In genomic region chr16:32660557-32661321, GRCm38 (mm10) we compare ENCODE assay signal across 7 mouse cellular contexts. TPM values are rescaled to one million over a fixed set of nuclear protein-coding genes. Genes with fewer than 3 reads are reported as not detected.
A peak's percentile ranks its signal among the peaks of the same experiment; 100 is the strongest.
DNase-seq lines count a peak whose midpoint lies in the region; ATAC-seq lines count a peak whose summit lies in the region.

No protein-coding gene starts in this region.

- WGBS in hindbrain, embryonic 16.5 days: 12% methylated on average over 10 of the region's 10 CpGs

- no peaks in the 10 kb centered on the region for H3K9me3 ChIP-seq in hindbrain, embryonic 16.5 days (ENCODE audit: control insufficient read depth, low read length)

- peak overlapping the region; percentile 63 for H3K9ac ChIP-seq in hindbrain, embryonic 16.5 days (ENCODE audit: low read depth, low read length)

- peak overlapping the region; percentile 89 for H3K27ac ChIP-seq in hindbrain, embryonic 16.5 days (ENCODE audit: low read depth, low read length)

- H3K4me2 ChIP-seq in hindbrain, embryonic 16.5 days (ENCODE audit: low read length): peak overlapping the region; percentile 53

- H3K36me3 ChIP-seq in hindbrain, embryonic 16.5 days (ENCODE audit: control insufficient read depth, insufficient read depth, low read length): no peaks in the 10 kb centered on the region

- peak overlapping the region; percentile 34 for H3K4me3 ChIP-seq in hindbrain, embryonic 16.5 days (ENCODE audit: low read length)

- ATAC-seq in hindbrain, embryonic 16.5 days: peak; percentile 79

- peak; percentile 71 for DNase-seq in adrenal gland, adult 8-10 months
- DNase-seq in cerebellum, adult 9-10 months: peak; percentile 89
- peak; percentile 70 for DNase-seq in gastrocnemius, postnatal 10 days
- DNase-seq in left cerebral cortex, adult 11 months (ENCODE audit: low spot score): peak; percentile 55
- peak; percentile 82 to 91 for DNase-seq in lung, postnatal 4 days
- DNase-seq in testis, postnatal 10 days (ENCODE audit: low spot score): peak; percentile 78

- H3K4me1 ChIP-seq in hindbrain, embryonic 16.5 days (ENCODE audit: control insufficient read depth, insufficient read depth, low read depth, low read length): peaks cover 54% of the 10 kb centered on the region

- H3K27me3 ChIP-seq in hindbrain, embryonic 16.5 days (replicated peaks; ENCODE audit: control insufficient read depth, insufficient read depth, low read length): no peaks in the 10 kb centered on the region

RNA-seq across cellular contexts. Expression of gene Tnk2, which starts 17.1 kb away (rescaled TPM):
- 10 to 100 TPM; 33.0 to 66.6 (median 48.3) TPM for total RNA-seq in adrenal gland, adult 8-10 months (2022)
- total RNA-seq in gastrocnemius, postnatal 10 days (2021): 10 to 100 TPM; 51.6 to 82.2 TPM
- polyA plus RNA-seq in hindbrain, embryonic 16.5 days (2015; fragmentation: Nextera tagmentation; extraction: Ambion mirVana): 19.3 and 22.6 TPM in 2 replicates

RNA-seq across cellular contexts. Expression of gene Tfrc, which starts 52.0 kb away (rescaled TPM):
- 10 to 100 TPM; 17.5 to 46.5 (median 26.6) TPM for total RNA-seq in adrenal gland, adult 8-10 months (2022)
- 100 to 1,000 TPM; 160 to 197 TPM for total RNA-seq in gastrocnemius, postnatal 10 days (2021)
- polyA plus RNA-seq in hindbrain, embryonic 16.5 days (2015; fragmentation: Nextera tagmentation; extraction: Ambion mirVana): 26.3 and 36.5 TPM in 2 replicates

Comparison
In these comparisons a context has a peak if more than half of its experiments do, and no peak if none do; other contexts are left out.
1. Peak in every context shown above with its lines: DNase-seq, ATAC-seq, H3K4me3 ChIP-seq and H3K27ac ChIP-seq.